Mouse (Mus musculus) cortical plate, adult 2 months (tissue): ENCODE results near the gene Disp2.

Experiments used
- CTCF ChIP-seq: fragments of 200-500 bp; IDR thresholded peaks from 2 replicates; pipeline ENCODE4 v1.5.1; 2011; ENCODE audit warnings: mild to moderate bottlenecking, control low read depth, low read length; ENCODE audit not compliant: insufficient read depth; ENCODE audit errors: extremely low read depth
- POLR2A ChIP-seq: fragments of 200-500 bp; IDR thresholded peaks from 2 replicates; pipeline ENCODE4 v1.6.1; 2011; ENCODE audit warnings: mild to moderate bottlenecking, low read length, control low read depth; ENCODE audit not compliant: insufficient read depth; ENCODE audit errors: extremely low read depth

DNA sequence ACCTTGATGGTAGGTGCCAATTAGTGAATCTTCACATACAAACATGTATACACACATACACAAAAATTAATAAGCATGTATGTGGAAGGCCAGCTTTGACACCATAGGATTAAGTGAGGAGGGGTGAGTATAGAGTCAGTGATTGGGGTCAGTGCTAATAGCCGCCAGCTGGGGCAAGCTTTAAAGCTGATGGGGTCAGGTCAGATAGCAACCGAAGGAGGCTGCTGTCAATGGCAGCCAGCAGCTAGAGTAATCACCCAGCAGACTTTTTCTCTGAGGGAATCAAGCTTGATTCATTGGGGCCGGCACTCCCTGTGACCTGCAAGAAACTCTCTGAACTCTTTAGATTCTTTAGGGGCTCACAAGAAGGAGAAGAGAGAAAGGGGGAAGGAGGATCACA lies 72.2 kb downstream of the Disp2 start:
- no peak for TF ChIP-seq CTCF
- TF ChIP-seq POLR2A = no peak
